In genomic region chr17:27512619-27513161, GRCm38 (mm10) we compare ENCODE assay signal across 7 mouse cellular contexts. TPM values are rescaled to one million over a fixed set of nuclear protein-coding genes. Genes with fewer than 3 reads are reported as not detected.
A peak's percentile ranks its signal among the peaks of the same experiment; 100 is the strongest.
DNase-seq lines count a peak whose midpoint lies in the region; ATAC-seq lines count a peak whose summit lies in the region.

No protein-coding gene starts in this region.

- 1% methylated on average over 59 of the region's 78 CpGs for WGBS in liver, embryonic 11.5 days
- WGBS in forebrain, embryonic 16.5 days = under 1% methylated on average over 60 of the region's 78 CpGs
- whole genome bisulfite sequencing in liver, embryonic 13.5 days (ENCODE audit: insufficient replicate concordance) = under 1% methylated on average over 51 of the region's 78 CpGs

- ATAC-seq in liver, embryonic 11.5 days (replicated peaks; ENCODE audit: low FRiP score) = no peak
- peak; percentile 5; the same call in 1 of the 2 replicates for ATAC-seq in forebrain, embryonic 16.5 days
- ATAC-seq in liver, embryonic 13.5 days (ENCODE audit: low read depth) = no peak
- no peak for ATAC-seq in megakaryocyte-erythroid progenitor cell, adult 5-6 weeks (replicated peaks; ENCODE audit: low FRiP score, low TSS enrichment, poor library complexity, severe bottlenecking)

- H3K4me3 ChIP-seq in liver, embryonic 11.5 days (ENCODE audit: low read depth, low read length) = peak overlapping the region; percentile 48
- H3K4me3 ChIP-seq in forebrain, embryonic 16.5 days (replicated peaks; ENCODE audit: low read length) = peak overlapping the region; percentile 60
- peak overlapping the region; percentile 51 for H3K4me3 ChIP-seq in liver, embryonic 13.5 days (replicated peaks)

- H3K36me3 ChIP-seq in liver, embryonic 11.5 days (ENCODE audit: control insufficient read depth, insufficient read depth, low read length) = no peaks in the 10 kb centered on the region
- no peaks in the 10 kb centered on the region for H3K36me3 ChIP-seq in forebrain, embryonic 16.5 days (ENCODE audit: control insufficient read depth, insufficient read depth)
- no peaks in the 10 kb centered on the region for H3K36me3 ChIP-seq in liver, embryonic 13.5 days

- peak overlapping the region; percentile 80 for H3K4me2 ChIP-seq in liver, embryonic 11.5 days
- peak overlapping the region; percentile 92 for H3K4me2 ChIP-seq in forebrain, embryonic 16.5 days (ENCODE audit: low read length)
- H3K4me2 ChIP-seq in liver, embryonic 13.5 days = peak overlapping the region; percentile 68

- H3K27me3 ChIP-seq in liver, embryonic 11.5 days (replicated peaks; ENCODE audit: control insufficient read depth, insufficient read depth, low read length) = peaks cover 89% of the 10 kb centered on the region
- peaks cover 48% of the 10 kb centered on the region for H3K27me3 ChIP-seq in forebrain, embryonic 16.5 days (replicated peaks; ENCODE audit: control insufficient read depth, insufficient read depth, low read length)
- peaks cover 98% of the 10 kb centered on the region for H3K27me3 ChIP-seq in liver, embryonic 13.5 days

- H3K9ac ChIP-seq in liver, embryonic 11.5 days (ENCODE audit: low read depth, low read length) = no peak overlapping the region
- H3K9ac ChIP-seq in forebrain, embryonic 16.5 days (replicated peaks; ENCODE audit: low read depth, low read length) = peak overlapping the region; percentile 68
- H3K9ac ChIP-seq in liver, embryonic 13.5 days = no peak overlapping the region

- H3K9me3 ChIP-seq in liver, embryonic 11.5 days (ENCODE audit: control insufficient read depth, low read length) = no peaks in the 10 kb centered on the region
- H3K9me3 ChIP-seq in forebrain, embryonic 16.5 days (ENCODE audit: control insufficient read depth, low read length) = no peaks in the 10 kb centered on the region
- H3K9me3 ChIP-seq in liver, embryonic 13.5 days (replicated peaks) = no peaks in the 10 kb centered on the region

- DNase-seq in liver, embryonic 11.5 days (ENCODE audit: low spot score) = no peak
- DNase-seq in liver = no peak
- peak; percentile 55 to 63 for DNase-seq in cerebellum, postnatal 14 days
- no peak for DNase-seq in liver, embryonic 13.5 days
- DNase-seq in spleen, postnatal 36 days (ENCODE audit: low spot score in 2 of 2) = no peak

- H3K27ac ChIP-seq in liver, embryonic 11.5 days (ENCODE audit: low read depth, low read length) = no peak overlapping the region
- no peak overlapping the region for H3K27ac ChIP-seq in forebrain, embryonic 16.5 days (ENCODE audit: low read length)
- no peak overlapping the region for H3K27ac ChIP-seq in liver, embryonic 13.5 days

- H3K4me1 ChIP-seq in liver, embryonic 11.5 days (replicated peaks; ENCODE audit: control insufficient read depth, insufficient read depth, low read length) = peaks cover 4% of the 10 kb centered on the region; the same call in 1 of the 2 replicates
- H3K4me1 ChIP-seq in forebrain, embryonic 16.5 days (replicated peaks; ENCODE audit: control insufficient read depth, insufficient read depth, low read length) = peaks cover 19% of the 10 kb centered on the region
- H3K4me1 ChIP-seq in liver, embryonic 13.5 days (replicated peaks) = peaks cover 9% of the 10 kb centered on the region

RNA-seq across cellular contexts. Expression of gene Grm4, which starts 8.5 kb away (rescaled TPM):
- 0.12 and 0.18 TPM in 2 replicates for polyA plus RNA-seq in liver, embryonic 11.5 days (2014; fragmentation: Nextera tagmentation; extraction: Ambion mirVana)
- 3.0 and 4.0 TPM in 2 replicates for polyA plus RNA-seq in forebrain, embryonic 16.5 days (2015; fragmentation: Nextera tagmentation; extraction: Ambion mirVana)
- polyA plus RNA-seq in liver, embryonic 13.5 days (2015; fragmentation: Nextera tagmentation; extraction: Ambion mirVana) = not detected in 2 replicates
- not detected in 2 replicates for total RNA-seq in megakaryocyte-erythroid progenitor cell, adult 5-6 weeks (2014; fragmentation: Nextera tagmentation)
- total RNA-seq in megakaryocyte-erythroid progenitor cell, adult 5-6 weeks (2017) = not detected in 2 replicates

RNA-seq across cellular contexts. Expression of gene Hmga1, which starts 43.6 kb away (rescaled TPM):
- polyA plus RNA-seq in liver, embryonic 11.5 days (2014; fragmentation: Nextera tagmentation; extraction: Ambion mirVana) = 667 and 675 TPM in 2 replicates
- polyA plus RNA-seq in forebrain, embryonic 16.5 days (2015; fragmentation: Nextera tagmentation; extraction: Ambion mirVana) = 107 and 113 TPM in 2 replicates
- polyA plus RNA-seq in liver, embryonic 13.5 days (2015; fragmentation: Nextera tagmentation; extraction: Ambion mirVana) = 226 and 262 TPM in 2 replicates
- 271 and 334 TPM in 2 replicates for total RNA-seq in megakaryocyte-erythroid progenitor cell, adult 5-6 weeks (2014; fragmentation: Nextera tagmentation)
- total RNA-seq in megakaryocyte-erythroid progenitor cell, adult 5-6 weeks (2017) = 97.8 and 182 TPM in 2 replicates

RNA-seq across cellular contexts. Expression of gene AI413582, which starts 52.9 kb away (rescaled TPM):
- polyA plus RNA-seq in liver, embryonic 11.5 days (2014; fragmentation: Nextera tagmentation; extraction: Ambion mirVana) = 23.6 and 28.4 TPM in 2 replicates
- 31.9 and 49.8 TPM in 2 replicates for polyA plus RNA-seq in forebrain, embryonic 16.5 days (2015; fragmentation: Nextera tagmentation; extraction: Ambion mirVana)
- 13.1 and 13.7 TPM in 2 replicates for polyA plus RNA-seq in liver, embryonic 13.5 days (2015; fragmentation: Nextera tagmentation; extraction: Ambion mirVana)
- 14.3 and 20.0 TPM in 2 replicates for total RNA-seq in megakaryocyte-erythroid progenitor cell, adult 5-6 weeks (2014; fragmentation: Nextera tagmentation)
- 7.0 and 8.7 TPM in 2 replicates for total RNA-seq in megakaryocyte-erythroid progenitor cell, adult 5-6 weeks (2017)

Comparison
In these comparisons a context has a peak if more than half of its experiments do, and no peak if none do; other contexts are left out.
1. DNase-seq: peak in cerebellum, postnatal 14 days (2 of 2); none in liver, embryonic 11.5 days (single experiment), liver (single experiment), liver, embryonic 13.5 days (single experiment) and spleen, postnatal 36 days (0 of 2).
2. Peak in every context shown above with its lines, with median percentiles within 50 percentile points of each other: H3K4me2 ChIP-seq and H3K4me3 ChIP-seq.